Mouse (Mus musculus): ENCODE measurements around the gene Lhx5.

DNA sequence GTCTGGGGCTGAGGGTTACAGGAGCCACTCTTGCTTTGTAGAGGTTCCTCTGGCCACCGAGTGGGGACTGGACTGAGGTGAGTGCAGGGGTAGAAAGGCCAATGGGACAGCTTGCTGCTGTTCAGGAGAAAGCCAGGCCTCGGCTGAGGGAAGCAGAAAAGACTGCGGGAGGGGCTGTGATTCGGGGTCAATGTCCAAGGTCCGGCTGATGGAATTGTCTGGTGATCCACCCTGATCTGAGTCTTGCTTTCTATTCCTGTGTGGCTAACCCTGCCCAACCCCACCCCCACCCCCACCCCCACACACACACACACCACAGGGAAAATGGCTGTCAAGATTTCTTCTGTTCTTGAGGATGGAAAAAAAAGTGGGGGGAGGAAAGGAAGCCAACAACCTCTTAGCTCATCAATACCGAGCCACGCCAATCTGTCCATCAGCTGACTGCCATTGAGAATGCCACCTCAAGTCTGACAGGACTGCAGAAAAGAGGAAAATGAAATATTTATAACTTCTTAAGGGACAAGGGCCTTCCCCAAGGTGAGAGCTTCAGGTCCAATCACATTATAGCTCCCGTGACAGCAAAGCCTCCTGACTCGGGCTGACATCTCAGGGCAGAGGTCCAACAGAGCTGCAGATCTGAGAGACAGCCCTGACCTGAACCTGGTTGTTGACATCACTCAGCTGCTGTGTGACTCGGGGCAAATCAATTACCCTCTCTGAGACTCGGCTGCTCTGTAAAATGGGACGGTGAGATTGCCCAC is 26.5 kb upstream of the Lhx5 start:
- no peak for TF ChIP-seq CTCF (IDR thresholded peaks at IDR 0.05; ENCODE audit: low read depth)
- TF ChIP-seq EP300 (IDR thresholded peaks at IDR 0.05; ENCODE audit: low read depth), result no peak

Measured in liver, postnatal 0 days (tissue).